Mouse (Mus musculus) mesoderm, embryonic 11.5 days (tissue): ENCODE data around the gene Camk1.
"Not testable (repeated sequence)": the region's sequence is repeated elsewhere in the genome, so short reads cannot be mapped to it uniquely, and the experiment has no call there.

ENCODE experiments used
- DNase-seq: peaks from one replicate; pipeline ENCODE4 v3.0.0-alpha.2; 2012; ENCODE audit warnings: low read depth, low spot score

Camk1 gene

GRCm38 (mm10) chr6:113361476-113361875 is 17.7 kb upstream of the Camk1 start:
- DNase-seq, result no peak

- no peak for DNase-seq
Observed at GRCm38 (mm10) chr6:113353696-113354095, 9.9 kb upstream of the Camk1 start.

GRCm38 (mm10) chr6:113352820-113353219 is 9.0 kb upstream of the Camk1 start:
- no peak for DNase-seq

GRCm38 (mm10) chr6:113351653-113352052 is 7.9 kb upstream of the Camk1 start:
- no peak for DNase-seq

- no peak for DNase-seq
Observed at GRCm38 (mm10) chr6:113351161-113351560, 7.4 kb upstream of the Camk1 start.

- DNase-seq, result no peak
Observed at GRCm38 (mm10) chr6:113350538-113350937, 6.8 kb upstream of the Camk1 start.

GRCm38 (mm10) chr6:113346897-113347296 is 3.1 kb upstream of the Camk1 start:
- DNase-seq, result no peak

- no peak for DNase-seq
Observed at GRCm38 (mm10) chr6:113344321-113344720, 537 bp upstream of the Camk1 start.

- no peak for DNase-seq
Observed at GRCm38 (mm10) chr6:113342297-113342696, 1.5 kb downstream of the Camk1 start.

GRCm38 (mm10) chr6:113341574-113341973 is 2.2 kb downstream of the Camk1 start:
- no peak for DNase-seq

- DNase-seq, result no peak
Observed at GRCm38 (mm10) chr6:113336852-113337620, 6.7 kb downstream of the Camk1 start.

- DNase-seq, result no peak
Observed at GRCm38 (mm10) chr6:113334216-113334615, 9.6 kb downstream of the Camk1 start.

GRCm38 (mm10) chr6:113333137-113333950 is 10.4 kb downstream of the Camk1 start:
- DNase-seq, result peak; percentile 12

GRCm38 (mm10) chr6:113332734-113333133 is 11.1 kb downstream of the Camk1 start:
- not testable (repeated sequence) for DNase-seq

GRCm38 (mm10) chr6:113331721-113332120 is 12.1 kb downstream of the Camk1 start:
- DNase-seq, result no peak

- no peak for DNase-seq
Observed at GRCm38 (mm10) chr6:113330547-113330946, 13.2 kb downstream of the Camk1 start.

GRCm38 (mm10) chr6:113329396-113329795 is 14.4 kb downstream of the Camk1 start:
- DNase-seq, result no peak

- peak; percentile 98 for DNase-seq
Observed at GRCm38 (mm10) chr6:113326533-113327315, 17.1 kb downstream of the Camk1 start, which contains the start of gene Ogg1. Gene Ogg1, plus strand, starts transcription at chr6:113326972.

GRCm38 (mm10) chr6:113315972-113316371 is 27.8 kb downstream of the Camk1 start:
- no peak for DNase-seq

GRCm38 (mm10) chr6:113308141-113308540 is 35.6 kb downstream of the Camk1 start:
- DNase-seq, result peak; percentile 13

GRCm38 (mm10) chr6:113307481-113308121 is 36.2 kb downstream of the Camk1 start:
- peak; percentile 25 for DNase-seq
